Mouse (Mus musculus) neutrophil, adult 5-6 weeks (primary cell): ENCODE measurements around the gene Ppp1r12c. TPM values are rescaled to one million over a fixed set of nuclear protein-coding genes. Genes with fewer than 3 reads are reported as not detected.

Experiments used
- ATAC-seq: fragments of 151-379, 151-347 bp; 2 replicates; pipeline ENCODE4 v1.8.0; 2017; ENCODE audit warnings: mild to moderate bottlenecking, moderate TSS enrichment; ENCODE audit not compliant: insufficient number of reproducible peaks, poor library complexity, low FRiP score, severe bottlenecking; ENCODE audit errors: extremely low read depth
- total RNA-seq: library from RNA; stranded (forward); fragments of 200-1000 nt; gene quantifications from 2 replicates; pipeline ENCODE4 v1.2.3, GENCODE M21; 2017

Ppp1r12c gene
- total RNA-seq, 1 experiment from 2014 or later: 297 TPM

DNA sequence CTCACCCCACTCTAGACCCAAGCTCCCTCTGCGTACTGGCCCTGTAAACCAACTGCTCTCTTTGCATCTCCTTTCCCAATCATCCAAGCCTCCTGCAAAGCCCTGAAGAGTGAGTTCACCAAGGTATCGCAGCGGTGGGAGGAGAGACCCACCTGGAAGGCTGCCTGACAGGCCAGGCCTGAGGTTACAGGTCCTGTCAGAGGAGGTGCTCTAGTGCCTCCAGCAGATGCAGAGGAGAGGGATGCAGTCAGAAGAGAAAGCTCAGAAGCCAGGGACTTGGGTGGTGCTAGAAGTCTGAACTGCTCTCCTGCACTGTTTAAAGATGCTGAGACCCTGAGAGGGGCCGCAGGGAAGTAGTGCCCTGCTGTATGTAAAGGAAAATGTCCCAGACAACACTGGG, 2.4 kb downstream of the Ppp1r12c start:
- ATAC-seq: no peak

DNA sequence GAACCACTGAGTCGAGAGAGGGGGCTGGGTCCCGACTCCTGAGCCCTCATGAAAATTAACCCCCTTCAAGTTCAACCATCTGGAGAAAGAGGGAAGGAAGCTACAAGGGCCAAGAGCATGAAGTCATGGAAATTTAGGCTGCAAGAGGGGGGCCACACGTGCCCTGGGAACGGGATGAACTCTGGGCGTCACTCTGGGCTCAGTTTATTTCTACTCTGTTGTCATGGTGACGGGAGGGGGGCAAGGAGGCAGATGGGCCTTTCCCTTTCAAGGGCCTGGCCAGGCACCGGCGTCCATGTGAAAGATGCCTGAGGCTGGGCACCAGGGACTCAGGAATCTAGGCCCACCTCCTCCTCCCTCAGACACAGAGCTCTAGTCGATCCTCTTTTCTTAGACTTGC, 3.2 kb downstream of the Ppp1r12c start:
- ATAC-seq: no peak

DNA sequence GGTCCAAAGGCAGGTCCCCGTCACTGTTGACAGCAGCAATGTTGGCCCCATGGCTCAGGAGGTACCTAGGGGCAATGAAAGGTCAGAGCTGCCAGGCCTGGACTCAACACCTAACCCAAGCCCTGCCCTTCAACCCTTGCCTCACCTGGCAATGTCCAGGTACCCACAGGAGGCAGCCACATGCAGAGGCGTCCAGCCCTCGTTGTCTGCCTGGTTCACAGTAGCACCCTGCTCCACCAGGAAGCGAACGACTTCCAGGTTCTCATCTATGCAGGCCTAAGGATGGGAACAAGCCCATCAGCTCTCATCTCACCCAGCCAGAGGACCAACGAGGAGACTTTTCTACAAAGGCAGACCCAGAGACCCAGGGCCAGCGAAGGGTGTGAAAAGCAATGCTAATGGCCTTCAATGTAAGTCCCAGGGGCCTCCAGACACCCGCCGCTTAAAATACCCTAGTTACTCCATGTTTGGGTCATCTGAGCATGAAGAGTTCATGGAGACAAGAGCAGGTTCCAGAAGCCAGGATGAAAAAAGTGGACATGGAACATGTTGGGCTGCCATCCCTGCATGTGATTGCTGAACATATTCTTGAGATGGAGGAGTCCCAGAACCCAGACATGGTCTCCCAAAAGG, 4.1 kb downstream of the Ppp1r12c start:
- no peak for ATAC-seq

DNA sequence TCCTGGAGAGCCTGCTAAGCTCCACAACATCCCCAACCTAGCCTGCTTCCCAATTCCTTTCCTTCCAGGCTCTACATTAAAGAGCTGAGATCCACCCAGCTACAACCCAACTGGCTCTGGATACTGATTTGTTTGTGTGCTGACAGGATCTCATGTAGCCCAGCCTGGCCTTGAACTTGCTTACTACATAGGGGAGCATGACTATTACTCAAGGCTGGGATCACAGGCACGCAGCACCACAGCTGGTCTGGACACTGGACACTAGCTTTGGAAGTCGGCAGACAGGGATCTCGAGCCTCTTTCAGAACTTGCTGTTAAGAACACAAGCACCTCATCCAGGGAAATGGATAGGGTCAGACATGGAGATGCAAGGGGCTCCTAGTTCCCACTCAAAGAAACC, 5.0 kb downstream of the Ppp1r12c start:
- ATAC-seq: no peak

GRCm38 (mm10) chr7:4493991-4494390, 7.5 kb downstream of the Ppp1r12c start:
- ATAC-seq: no peak

DNA sequence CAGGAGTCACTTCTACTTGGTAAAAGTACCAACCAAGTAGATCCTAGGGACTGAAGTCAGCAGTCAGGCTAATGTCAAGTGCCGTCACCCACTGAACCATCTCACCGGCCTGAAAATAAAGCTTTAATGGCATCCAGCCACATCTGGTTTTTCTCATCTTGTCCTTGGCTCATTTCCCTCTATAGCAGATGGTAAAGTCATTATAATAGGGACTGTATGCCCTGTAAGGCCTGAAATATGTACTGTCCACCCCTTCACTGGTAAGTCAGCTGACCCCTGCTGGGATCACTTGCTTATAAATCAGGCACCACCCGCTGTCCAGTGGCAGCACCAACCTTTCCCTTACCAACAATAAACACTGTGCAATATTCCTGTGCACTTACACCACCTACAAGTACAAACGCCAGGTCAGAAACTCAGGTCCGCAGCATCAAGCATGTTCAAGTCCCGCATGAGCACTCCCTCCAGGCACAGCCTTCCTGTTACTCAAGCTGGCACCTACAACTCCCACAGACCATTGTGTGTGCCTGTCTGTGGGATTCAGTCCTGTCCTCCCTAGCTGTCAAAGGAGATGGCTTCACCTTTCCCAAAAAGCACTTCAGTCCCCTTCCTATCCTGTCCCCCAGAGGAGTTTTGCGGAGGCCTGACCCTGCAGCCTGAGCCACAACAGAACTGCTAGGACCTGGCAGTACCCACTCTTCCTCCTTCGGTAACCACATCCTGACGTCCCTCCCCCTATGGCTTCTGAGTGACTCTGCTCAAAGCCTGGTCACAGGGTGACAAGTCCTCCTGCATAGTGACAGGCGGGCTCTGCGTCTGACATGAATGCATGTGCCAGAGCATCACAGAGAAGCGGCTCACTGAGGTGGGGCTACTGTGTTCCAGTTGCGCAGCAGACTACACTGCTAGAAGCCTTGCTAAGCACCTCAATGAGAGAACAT, 8.9 kb downstream of the Ppp1r12c start:
- ATAC-seq: peak; percentile 95

DNA sequence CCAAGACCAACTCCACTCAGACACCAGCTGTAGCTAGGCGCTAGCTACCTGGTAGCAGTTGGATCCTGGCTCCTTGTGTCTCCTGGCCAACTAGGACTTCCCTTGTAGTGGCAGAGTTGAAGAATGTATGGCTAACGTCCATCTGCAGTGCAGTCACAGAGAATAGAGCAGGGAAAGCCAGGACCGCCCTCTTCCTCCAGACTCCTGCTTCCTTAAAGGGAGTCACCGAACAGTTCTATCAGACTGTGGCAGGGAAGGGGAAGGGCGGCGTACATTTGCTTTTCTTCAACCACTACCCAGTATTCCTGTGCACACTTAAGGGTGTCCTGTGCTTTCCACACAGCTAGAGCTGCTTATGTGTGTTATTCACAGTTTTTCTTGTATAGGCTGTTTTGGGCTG, 10.2 kb downstream of the Ppp1r12c start:
- ATAC-seq: no peak

DNA sequence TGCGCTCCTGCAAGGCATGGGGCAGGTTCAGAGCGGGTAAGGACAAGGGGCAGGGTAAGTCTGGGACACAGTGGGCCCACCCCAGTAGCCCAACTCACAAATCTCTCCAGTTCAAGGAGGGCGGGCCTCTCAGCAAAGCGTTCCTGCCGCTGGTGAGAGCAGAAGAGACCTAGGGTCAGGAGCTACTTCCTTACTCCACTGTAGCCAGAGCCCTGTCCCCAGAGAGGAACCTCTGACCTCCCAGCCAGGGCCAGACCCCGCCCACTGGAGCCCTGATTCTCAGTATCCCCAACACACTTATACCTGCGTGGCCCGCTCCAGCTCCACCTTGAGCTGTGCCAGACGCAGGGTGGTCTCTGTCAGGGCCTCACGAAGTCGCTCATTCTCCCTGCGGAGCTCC, 19.2 kb downstream of the Ppp1r12c start:
- no peak for ATAC-seq

DNA sequence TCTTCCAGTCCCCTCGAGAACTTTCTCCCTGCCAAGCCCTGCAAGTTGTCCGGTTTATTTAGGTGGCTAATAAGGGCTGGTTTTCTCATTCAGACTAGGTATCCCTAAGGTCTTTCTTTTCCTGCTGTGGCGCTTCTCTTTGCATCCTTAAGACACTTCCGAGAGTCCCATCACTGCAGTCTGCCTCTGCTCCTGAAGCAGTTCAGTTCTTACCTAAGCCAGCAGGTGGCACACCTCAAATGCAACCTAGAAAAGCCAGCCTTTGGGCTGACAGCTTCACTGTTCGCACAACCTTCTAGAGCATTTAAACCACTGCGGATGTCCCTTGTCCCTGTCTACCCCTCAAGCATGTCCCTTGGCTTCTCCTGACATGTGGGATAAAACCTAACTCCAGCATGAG, 21.8 kb downstream of the Ppp1r12c start:
- ATAC-seq: peak; percentile 57

DNA sequence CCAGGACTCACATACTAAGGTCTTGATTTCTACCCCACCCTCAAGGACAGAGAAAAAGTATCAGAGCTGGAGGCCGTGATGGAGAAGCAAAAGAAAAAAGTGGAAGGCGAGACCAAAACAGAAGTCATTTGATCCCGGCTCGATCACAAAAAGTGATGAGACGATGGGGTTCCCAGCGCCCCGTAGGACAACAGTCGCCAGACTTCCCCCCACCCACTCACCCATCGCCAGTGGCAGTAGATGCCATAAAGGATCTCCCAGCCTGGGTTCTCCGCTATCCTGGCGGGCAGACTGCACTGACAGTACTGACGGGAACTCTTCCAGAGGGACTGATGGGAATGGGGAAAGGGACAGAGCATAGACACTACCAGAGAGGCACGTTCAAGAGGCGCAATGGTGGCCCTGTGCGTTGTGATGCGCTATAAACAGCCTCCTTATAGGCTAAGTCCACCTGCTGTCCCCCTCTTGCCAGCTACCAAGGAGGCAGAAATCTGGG, 22.6 kb downstream of the Ppp1r12c start:
- ATAC-seq: no peak

DNA sequence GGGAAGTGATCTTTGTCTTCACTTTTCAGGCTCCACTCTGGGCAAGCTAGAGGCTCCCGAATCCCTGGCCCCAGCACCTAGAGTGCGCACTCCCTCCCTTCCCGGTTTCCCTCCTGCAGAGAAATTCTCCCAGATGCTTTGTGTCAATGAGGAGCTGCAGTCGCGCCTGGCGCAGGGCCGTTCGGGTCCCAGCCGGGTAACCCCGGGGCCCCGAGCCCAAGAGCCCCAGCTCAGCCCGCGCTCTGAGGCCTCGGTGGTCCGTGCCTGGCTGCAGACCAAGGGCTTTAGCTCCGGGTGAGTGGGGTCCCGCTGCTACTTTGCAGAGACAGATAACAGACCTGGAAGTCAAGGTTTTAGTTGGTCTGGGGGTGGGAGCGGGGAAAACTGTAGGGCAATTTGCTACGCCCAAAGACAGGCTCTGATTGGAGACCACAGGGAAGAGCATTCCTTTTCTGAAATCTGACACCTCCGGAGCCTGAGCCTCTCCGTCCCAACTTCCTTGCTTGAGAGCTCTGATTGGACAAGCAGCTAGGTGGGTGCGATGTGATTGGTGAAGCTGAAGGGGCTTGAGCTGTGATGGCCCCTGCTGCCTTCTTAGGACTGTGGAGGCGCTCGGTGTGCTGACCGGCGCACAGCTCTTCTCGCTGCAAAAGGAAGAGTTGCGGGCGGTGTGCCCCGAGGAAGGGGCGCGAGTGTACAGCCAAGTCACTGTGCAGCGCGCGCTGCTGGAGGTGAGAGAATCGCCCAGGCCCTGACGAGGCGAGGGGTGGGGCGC, 23.3 kb downstream of the Ppp1r12c start:
- no peak for ATAC-seq

DNA sequence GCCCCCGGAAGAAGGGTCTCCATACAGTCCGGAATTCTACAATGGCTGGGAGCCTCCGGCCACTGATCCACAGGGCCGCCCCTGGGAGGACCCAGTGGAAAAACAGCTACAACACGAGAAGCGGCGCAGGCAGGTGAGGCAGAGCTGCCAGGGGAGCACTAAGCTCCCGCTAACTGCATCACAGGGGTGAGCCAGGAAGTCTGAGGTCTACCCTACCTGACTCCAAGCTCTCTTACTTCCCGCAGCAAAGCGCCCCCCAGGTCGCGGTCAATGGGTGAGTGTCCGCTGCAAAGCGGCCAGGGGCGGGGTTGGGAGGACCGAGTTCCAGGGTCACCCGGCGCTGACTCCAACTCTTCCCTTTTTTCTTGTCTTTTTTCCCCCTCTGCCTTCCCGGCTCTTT, 27.5 kb downstream of the Ppp1r12c start:
- ATAC-seq: no peak

DNA sequence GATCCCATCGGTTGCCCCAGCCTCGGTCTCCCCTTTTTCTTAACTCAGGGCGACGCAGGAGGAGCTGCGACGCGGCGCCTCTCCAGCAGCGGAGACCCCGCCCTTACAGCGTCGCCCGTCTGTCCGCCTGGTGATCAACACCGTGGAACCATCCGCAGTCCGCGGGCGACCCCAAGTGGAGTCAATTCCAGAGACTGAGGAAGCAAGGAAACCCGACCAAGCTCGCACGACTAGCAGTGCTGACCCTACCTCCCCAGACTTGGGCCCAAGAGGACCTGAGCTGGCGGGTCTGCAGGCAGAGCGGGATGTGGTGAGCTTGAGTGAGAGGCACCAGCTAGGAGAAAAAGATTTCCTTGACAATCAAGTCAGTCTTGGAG, 30.3 kb downstream of the Ppp1r12c start:
- no peak for ATAC-seq

DNA sequence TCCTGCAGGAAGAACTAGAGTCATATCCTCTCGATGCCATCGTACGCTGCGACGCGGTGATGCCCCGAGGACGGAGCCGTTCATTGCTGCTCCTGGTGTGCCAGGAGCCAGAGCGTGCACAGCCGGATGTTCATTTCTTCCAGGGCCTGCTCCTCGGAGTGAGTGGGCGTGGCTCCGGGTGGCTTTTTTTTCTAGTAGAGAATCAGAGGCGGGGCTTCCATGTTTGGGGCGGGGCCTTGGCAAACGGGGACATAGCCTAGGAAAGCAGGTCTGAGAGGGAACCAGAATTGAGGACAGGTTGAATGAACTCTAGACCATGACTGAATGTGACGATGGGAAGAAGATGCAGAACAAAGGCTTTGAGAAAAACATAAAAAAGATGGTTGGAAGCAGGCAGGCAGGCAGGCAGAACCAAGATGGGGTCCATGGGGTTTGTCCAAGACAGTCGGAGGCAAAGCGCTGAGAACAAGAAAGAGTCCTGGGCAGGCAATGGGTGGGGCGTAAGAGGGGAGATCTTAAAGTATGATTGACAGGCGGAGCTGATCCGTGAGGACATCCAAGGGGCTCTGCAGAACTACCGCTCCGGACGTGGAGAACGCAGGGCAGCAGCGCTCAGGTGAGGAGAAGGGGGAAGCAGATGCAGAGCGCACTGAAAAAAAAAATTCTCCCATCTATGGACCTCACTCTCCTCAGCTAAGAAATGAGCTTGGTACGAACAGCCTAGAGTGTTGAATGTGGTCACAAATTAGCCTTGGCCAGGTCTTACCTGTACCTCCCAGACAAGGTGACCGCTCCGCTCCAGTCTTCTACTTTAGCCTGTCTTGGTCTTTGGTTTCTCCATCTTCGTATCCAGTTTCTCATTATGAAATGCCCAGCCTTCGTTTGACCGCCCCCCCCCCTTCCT, 31.0 kb downstream of the Ppp1r12c start:
- ATAC-seq: no peak

DNA sequence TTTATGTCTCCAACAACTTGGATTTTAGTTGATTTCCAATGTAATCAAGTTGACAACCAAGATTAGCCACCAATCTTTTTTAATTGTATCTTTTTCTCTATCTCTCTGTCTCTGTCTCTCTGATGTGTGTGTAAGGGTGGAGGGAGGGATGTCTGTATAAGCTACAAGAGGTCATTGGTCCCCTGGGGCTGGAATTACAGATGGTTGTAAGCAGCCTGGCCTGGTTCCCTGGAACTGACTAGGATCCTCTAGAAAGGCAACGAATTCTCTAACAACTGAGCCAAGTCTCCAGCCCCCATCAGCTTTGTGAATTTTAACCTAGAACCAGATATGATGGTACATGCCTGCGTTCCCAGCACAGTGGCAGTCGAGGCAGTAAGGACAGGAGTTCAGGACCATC, 33.7 kb downstream of the Ppp1r12c start:
- ATAC-seq: no peak

- peak; percentile 52 for ATAC-seq
Observed at GRCm38 (mm10) chr7:4464194-4464824, 37.2 kb downstream of the Ppp1r12c start.

- ATAC-seq: peak; percentile 25; the same call in 1 of the 2 replicates
Observed at GRCm38 (mm10) chr7:4460576-4461434, 40.7 kb downstream of the Ppp1r12c start, which contains the start of gene Eps8l1. Gene Eps8l1 (plus strand): TSS chr7:4460674.
